Mouse (Mus musculus): Measurements from ENCODE around the gene Dbp.

DNA sequence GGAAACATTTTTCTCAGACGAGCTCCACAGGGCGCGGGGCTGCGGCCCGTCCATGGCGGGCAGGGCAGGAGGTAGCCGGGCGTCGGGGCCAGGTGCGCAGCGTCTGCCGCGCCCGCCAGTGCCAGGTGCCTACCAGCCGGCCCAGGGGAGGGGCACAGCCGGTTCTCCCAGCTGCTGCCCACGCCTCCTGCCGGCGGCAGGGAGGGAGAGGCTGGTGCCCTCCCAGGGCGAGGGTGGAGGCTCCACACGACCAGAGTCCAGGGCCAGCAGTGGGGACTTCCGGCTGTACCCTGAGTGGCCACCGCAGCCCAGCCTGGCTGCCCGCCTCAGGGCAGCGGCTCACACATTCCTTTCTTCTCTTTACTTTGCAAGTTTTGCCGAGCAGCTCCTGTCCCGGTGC, 54.5 kb downstream of the Dbp start:
- TF ChIP-seq MAX (IDR thresholded peaks at IDR 0.05) (no peak), CTCF (IDR thresholded peaks at IDR 0.05; ENCODE audit: control insufficient read depth, insufficient read depth, insufficient read length) (no peak)

All from C2C12 (cell line).